Mouse (Mus musculus): ENCODE results near the gene Olfr248. TPM values are rescaled to one million over a fixed set of nuclear protein-coding genes. Genes with fewer than 3 reads are reported as not detected.

Olfr248 gene
- polyA plus RNA-seq (2012): not detected in 2 replicates

DNA sequence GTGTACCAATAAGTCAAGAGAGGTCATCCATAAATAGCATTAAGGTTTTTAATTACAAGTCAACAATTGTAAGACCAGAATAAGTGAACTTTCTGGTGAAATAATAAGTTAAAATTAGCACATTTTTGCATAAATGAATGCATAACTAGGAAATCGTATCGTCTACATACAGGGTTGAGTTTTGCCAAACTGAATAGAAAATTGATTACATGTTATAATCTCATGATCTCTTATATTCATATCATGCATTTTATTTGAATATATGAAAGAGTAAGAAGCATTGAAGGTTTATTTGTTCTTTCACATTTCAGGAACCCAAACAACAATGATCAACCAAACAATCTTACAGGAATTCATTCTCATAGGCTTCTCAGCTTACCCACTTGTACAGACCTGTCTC is at the start of gene Olfr248:
TSS of gene Olfr248 (plus strand) at position 301 of the 400 bp plus-strand sequence.
- TF ChIP-seq GATA1 (IDR thresholded peaks at IDR 0.05; ENCODE audit: low read length): no peak

DNA sequence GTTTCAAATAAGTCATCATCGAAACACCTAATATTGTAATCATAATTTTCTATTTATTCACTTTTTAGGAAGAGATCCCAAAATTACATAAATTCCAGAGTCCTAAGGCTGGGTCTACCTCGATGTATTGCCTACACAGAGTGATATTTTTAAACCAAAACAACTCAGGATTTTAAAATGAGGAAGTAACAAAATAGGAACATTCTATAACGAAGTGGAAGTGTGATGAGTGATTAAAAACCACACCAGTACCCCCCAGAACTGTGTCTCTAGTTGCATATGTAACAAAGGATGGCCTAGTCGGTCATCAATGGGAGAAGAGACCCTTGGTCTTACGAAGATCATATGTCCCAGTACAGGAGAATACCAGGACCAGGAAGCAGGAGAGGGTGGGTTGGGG is 36.2 kb upstream of the Olfr248 start:
- TF ChIP-seq GATA1 (IDR thresholded peaks at IDR 0.05; ENCODE audit: low read length): no peak

DNA sequence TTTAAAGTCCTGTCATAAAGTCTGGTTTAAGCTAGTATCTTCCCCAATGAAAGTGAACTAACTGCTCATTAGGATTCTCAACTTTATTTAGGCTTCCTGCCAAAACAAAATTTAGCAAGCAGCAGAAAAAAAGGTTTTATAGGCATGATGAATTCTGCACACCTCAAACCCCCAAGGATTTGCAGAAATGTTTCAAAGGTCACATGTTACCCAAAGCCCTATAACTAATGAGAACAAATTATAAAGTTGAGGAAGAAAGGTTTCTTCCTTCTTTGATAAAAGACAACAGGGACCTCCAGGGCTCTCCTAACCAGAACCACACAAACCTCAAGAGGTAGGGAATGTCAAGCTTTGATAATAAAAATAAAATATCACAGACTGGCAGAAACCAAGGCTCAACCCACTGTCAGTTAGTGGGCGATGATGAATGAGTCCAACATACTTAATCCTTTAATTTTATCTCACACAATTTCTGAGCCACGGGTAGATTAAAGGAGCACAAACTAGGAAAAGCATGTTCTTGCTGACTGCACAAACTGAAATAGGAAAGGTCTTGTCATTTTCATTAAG is 25.9 kb upstream of the Olfr248 start, which contains the start of gene Olfr417:
TSS of gene Olfr417 (plus strand) at position 241 of the 570 bp plus-strand sequence.
- TF ChIP-seq GATA1 (IDR thresholded peaks at IDR 0.05; ENCODE audit: low read length): no peak

DNA sequence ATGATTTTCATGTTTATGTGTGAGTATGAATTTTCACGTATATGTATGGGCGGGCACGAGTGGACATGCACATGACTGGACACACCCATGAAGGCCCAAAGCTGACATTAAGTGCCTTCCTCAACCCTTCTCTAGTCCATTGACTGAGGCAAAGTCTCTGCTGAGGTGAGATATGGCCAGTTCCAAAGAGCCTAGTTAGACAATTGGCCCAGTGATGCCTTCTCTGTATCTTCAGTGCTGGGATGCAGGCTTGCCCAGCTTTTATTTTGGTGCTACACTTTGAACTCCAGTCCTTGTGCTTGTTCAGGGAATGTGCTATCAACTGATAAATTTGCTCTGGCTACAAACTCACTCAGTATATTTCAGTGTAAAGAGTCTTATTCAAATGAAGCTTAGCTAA is 17.0 kb upstream of the Olfr248 start:
- no peak for TF ChIP-seq GATA1 (IDR thresholded peaks at IDR 0.05; ENCODE audit: low read length)

DNA sequence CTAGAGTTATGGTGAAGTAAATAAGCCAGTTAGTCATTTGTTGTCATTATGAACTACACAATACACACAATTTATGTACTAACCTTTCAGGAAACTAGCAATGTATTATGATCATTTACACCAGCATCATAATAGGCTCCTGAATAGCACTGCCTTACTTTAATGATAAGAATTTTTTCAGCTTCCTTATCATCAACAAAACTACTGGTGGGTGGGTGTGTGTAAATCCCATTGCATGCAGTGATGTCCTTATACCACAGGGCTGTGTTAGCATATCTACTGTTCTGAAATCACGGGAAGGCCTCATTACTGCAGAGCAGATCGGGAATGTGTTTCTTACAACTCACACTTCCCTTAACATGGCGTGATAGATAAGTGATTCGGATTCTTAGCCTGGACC is 32.1 kb downstream of the Olfr248 start:
- no peak for TF ChIP-seq GATA1 (IDR thresholded peaks at IDR 0.05; ENCODE audit: low read length)

DNA sequence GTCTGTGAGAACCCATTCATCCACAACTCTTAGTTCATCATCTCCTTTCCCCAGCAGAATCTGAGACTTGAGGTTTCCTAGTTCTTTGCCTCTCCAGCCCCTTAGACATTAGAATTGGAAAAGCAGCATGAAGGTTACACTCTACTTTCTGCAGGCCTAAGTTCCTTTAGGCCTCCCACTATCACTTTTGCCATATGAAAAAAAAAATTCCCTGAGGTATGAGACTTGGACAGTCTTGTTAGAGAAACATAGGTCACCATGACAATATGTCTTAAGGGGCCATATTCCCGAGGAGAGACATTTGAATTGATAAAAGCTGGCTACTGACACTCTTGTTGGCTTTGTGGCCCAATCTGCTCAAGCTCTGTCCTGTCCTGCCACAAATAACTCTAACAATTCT is 32.9 kb downstream of the Olfr248 start, which contains the start of gene Olfr414:
TSS of gene Olfr414 (plus strand) at position 301 of the 400 bp plus-strand sequence.
- no peak for TF ChIP-seq GATA1 (IDR thresholded peaks at IDR 0.05; ENCODE audit: low read length)

DNA sequence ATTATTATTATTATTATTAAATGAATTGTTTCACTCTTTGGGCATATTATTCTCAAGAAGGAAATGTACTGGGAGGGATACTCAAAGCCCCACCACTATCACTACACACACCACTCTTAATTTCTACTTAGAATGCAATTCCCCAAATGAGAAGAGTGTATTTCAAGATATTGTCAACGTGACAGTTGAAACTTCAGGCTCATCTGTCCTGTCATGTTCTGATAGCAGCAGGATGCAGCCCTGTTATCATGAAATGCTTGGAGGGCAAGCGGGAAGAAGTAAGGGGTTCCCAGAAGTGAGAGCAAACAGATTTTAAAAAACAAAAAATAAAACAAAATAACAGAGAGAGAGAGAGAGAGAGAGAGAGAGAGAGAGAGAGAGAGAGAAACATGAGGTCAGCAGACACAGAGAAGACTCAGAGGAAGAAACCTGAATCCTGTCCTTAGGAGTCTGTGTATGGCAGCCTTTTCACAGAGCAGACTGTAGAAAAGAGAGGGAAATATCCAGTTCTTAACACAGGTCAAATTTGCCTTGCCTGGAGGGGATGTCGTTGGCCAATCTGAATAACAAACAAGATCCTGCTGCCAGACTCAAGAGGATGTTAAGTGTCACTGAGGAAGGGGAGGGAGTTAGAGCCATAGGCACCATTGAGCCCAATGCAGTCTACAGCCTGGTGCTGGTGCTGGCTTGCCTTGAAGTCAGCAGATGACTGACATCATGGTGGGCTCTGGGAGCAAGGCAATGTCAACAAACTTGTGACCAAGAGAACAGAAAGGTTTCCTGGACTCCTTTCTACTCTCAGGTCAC is 35.5 kb downstream of the Olfr248 start:
- TF ChIP-seq GATA1 (IDR thresholded peaks at IDR 0.05; ENCODE audit: low read length): no peak

DNA sequence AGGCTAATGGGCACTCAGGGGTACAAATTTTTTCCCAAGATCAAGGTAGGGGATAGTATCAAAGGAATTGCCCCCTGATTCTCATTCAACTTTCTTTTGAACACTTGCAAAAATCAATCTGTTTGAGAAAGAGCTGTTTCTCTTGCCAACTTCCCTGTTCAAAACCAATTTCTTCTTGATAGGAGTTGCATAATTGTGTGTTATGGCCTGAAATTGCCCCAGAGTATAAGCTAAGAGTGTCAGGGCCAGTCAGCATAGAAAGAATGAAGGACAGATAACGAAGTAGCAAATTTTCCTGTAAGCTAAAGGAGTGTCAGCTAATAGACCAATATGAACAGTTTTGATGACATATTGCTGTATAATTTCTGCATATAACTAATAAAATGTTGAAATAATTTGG is 36.6 kb downstream of the Olfr248 start:
- TF ChIP-seq GATA1 (IDR thresholded peaks at IDR 0.05; ENCODE audit: low read length): no peak

DNA sequence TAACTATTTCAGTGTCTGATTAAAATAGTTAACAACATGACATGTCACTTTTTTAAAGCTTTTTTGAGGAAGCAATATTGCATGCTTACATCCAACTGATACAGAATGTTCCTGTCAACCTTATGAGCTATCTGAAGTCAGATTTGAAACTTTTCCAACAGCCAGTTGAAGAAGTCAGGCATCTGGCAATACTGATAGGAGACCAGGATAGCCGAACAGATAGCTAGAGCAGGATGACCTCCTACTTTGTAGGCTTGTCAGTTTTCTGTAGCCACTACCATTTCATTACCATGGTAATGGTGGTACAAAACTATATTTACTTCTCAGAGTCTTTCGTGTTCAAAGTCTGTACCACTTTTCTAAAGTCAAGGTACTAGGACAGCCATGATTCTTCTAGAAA is 37.6 kb downstream of the Olfr248 start:
- TF ChIP-seq GATA1 (IDR thresholded peaks at IDR 0.05; ENCODE audit: low read length): no peak

DNA sequence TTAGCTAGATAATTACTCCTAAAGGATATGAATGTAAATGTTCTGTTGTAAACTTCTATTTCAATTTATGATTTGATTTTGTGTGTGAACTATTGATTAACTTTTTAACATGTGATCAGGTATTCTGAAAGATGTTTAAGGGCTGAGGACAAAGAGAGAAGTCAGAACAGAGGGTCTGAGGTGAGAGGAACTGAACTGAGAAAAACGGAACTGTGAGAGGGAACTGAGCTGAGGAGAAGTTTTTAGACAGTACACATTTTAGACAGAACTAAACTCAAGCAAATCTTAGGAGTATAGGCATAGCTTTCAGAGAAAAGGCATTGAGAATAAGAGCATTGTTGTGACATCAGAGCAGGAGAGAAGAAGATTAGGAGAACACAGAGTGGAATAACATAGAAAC is 43.3 kb downstream of the Olfr248 start:
- no peak for TF ChIP-seq GATA1 (IDR thresholded peaks at IDR 0.05; ENCODE audit: low read length)

Other genes with a start within 250 kb of the Olfr248 start
- gene Olfr420, start 235.4 kb upstream of the Olfr248 start, polyA plus RNA-seq (2012): not detected in 2 replicates
- gene Spta1, start 218.3 kb upstream of the Olfr248 start, polyA plus RNA-seq (2012): 2.9 and 3.0 TPM in 2 replicates
- gene Olfr419, start 139.0 kb upstream of the Olfr248 start, polyA plus RNA-seq (2012): not detected in 2 replicates
- gene Mptx1, start 60.5 kb upstream of the Olfr248 start, polyA plus RNA-seq (2012): not detected in 2 replicates
- gene Olfr417, start 25.9 kb upstream of the Olfr248 start, polyA plus RNA-seq (2012): not detected in 2 replicates
- not detected in 2 replicates for gene Olfr414, start 33.0 kb downstream of the Olfr248 start, polyA plus RNA-seq (2012)
- gene Olfr220, start 51.0 kb downstream of the Olfr248 start, polyA plus RNA-seq (2012): not detected in 2 replicates
- gene Fmn2, start 110.8 kb downstream of the Olfr248 start, polyA plus RNA-seq (2012): not detected in 2 replicates